Mouse (Mus musculus): ENCODE measurements around the gene Tchp. TPM values are rescaled to one million over a fixed set of nuclear protein-coding genes. Genes with fewer than 3 reads are reported as not detected.

The Tchp gene
- polyA plus RNA-seq, 1 experiment from 2014 or later, result 18.6 TPM

GRCm38 (mm10) chr5:114722846-114723245, 15.3 kb downstream of the Tchp start:
- WGBS, result 97% methylated on average over 13 of the region's 13 CpGs
- H3K36me3 ChIP-seq, result peaks cover 40% of the 10 kb centered on the region

GRCm38 (mm10) chr5:114728160-114728559, 20.6 kb downstream of the Tchp start:
- H3K36me3 ChIP-seq, result peaks cover 57% of the 10 kb centered on the region
- H3K9me3 ChIP-seq, result no peaks in the 10 kb centered on the region
- 87% methylated on average over 10 of the region's 10 CpGs for WGBS
- ATAC-seq (ENCODE audit: low FRiP score, low read depth), result no peak
- H3K9ac ChIP-seq, result no peak overlapping the region
- no peaks in the 10 kb centered on the region for H3K27me3 ChIP-seq
- no peak overlapping the region for H3K4me2 ChIP-seq
- H3K4me3 ChIP-seq, result no peak overlapping the region
- H3K27ac ChIP-seq (replicated peaks), result no peak overlapping the region
- H3K4me1 ChIP-seq (replicated peaks), result no peaks in the 10 kb centered on the region

More at GRCm38 (mm10) chr5:114722846-114723245, 15.3 kb downstream of the Tchp start:
- Histone ChIP-seq H3K27ac (replicated peaks) (no peak overlapping the region), H3K4me3 (no peak overlapping the region), H3K9me3 (no peaks in the 10 kb centered on the region), H3K27me3 (no peaks in the 10 kb centered on the region), H3K4me1 (replicated peaks) (no peaks in the 10 kb centered on the region), H3K4me2 (no peak overlapping the region), H3K9ac (no peak overlapping the region)
- ATAC-seq (ENCODE audit: low FRiP score, low read depth), result no peak

- H3K9me3 ChIP-seq, result no peaks in the 10 kb centered on the region
- H3K9ac ChIP-seq, result no peak overlapping the region
- 65% methylated on average over 10 of the region's 10 CpGs for WGBS
- ATAC-seq (ENCODE audit: low FRiP score, low read depth), result no peak
- H3K27me3 ChIP-seq, result no peaks in the 10 kb centered on the region
- peaks cover 59% of the 10 kb centered on the region for H3K36me3 ChIP-seq
- no peak overlapping the region for H3K4me3 ChIP-seq
- H3K4me1 ChIP-seq (replicated peaks), result no peaks in the 10 kb centered on the region
- H3K4me2 ChIP-seq, result no peak overlapping the region
- no peak overlapping the region for H3K27ac ChIP-seq (replicated peaks)
Measured at GRCm38 (mm10) chr5:114730129-114730528, 22.6 kb downstream of the Tchp start.

- no peaks in the 10 kb centered on the region for H3K27me3 ChIP-seq
- no peak overlapping the region for H3K4me3 ChIP-seq
- ATAC-seq (ENCODE audit: low FRiP score, low read depth), result no peak
- H3K36me3 ChIP-seq, result peaks cover 67% of the 10 kb centered on the region
- no peak overlapping the region for H3K27ac ChIP-seq (replicated peaks)
- WGBS, result 72% methylated on average over 6 of the region's 6 CpGs
- no peak overlapping the region for H3K9ac ChIP-seq
- no peaks in the 10 kb centered on the region for H3K4me1 ChIP-seq (replicated peaks)
- no peaks in the 10 kb centered on the region for H3K9me3 ChIP-seq
- H3K4me2 ChIP-seq, result no peak overlapping the region
Measured at GRCm38 (mm10) chr5:114731498-114731897, 23.9 kb downstream of the Tchp start.

GRCm38 (mm10) chr5:114731969-114732368, 24.4 kb downstream of the Tchp start:
- no peak for ATAC-seq (ENCODE audit: low FRiP score, low read depth)
- H3K27me3 ChIP-seq, result no peaks in the 10 kb centered on the region
- H3K27ac ChIP-seq (replicated peaks), result no peak overlapping the region
- no peak overlapping the region for H3K4me2 ChIP-seq
- no peaks in the 10 kb centered on the region for H3K4me1 ChIP-seq (replicated peaks)
- 85% methylated on average over 15 of the region's 15 CpGs for whole genome bisulfite sequencing
- no peak overlapping the region for H3K9ac ChIP-seq
- H3K36me3 ChIP-seq, result peaks cover 70% of the 10 kb centered on the region
- H3K4me3 ChIP-seq, result no peak overlapping the region
- H3K9me3 ChIP-seq, result no peaks in the 10 kb centered on the region

GRCm38 (mm10) chr5:114733606-114734005, 26.0 kb downstream of the Tchp start:
- Histone ChIP-seq H3K4me2 (no peak overlapping the region), H3K9ac (no peak overlapping the region), H3K4me3 (no peak overlapping the region), H3K9me3 (no peaks in the 10 kb centered on the region), H3K36me3 (peaks cover 73% of the 10 kb centered on the region), H3K27me3 (no peaks in the 10 kb centered on the region), H3K4me1 (replicated peaks) (no peaks in the 10 kb centered on the region), H3K27ac (replicated peaks) (no peak overlapping the region)
- ATAC-seq (ENCODE audit: low FRiP score, low read depth), result no peak
- whole genome bisulfite sequencing, result 96% methylated on average over 15 of the region's 15 CpGs

- Histone ChIP-seq H3K4me2 (no peak overlapping the region), H3K9ac (no peak overlapping the region), H3K4me3 (no peak overlapping the region), H3K27ac (replicated peaks) (no peak overlapping the region), H3K36me3 (peaks cover 64% of the 10 kb centered on the region), H3K27me3 (no peaks in the 10 kb centered on the region), H3K9me3 (no peaks in the 10 kb centered on the region), H3K4me1 (replicated peaks) (no peaks in the 10 kb centered on the region)
- no peak for ATAC-seq (ENCODE audit: low FRiP score, low read depth)
- WGBS, result 82% methylated on average over 21 of the region's 21 CpGs
Measured at GRCm38 (mm10) chr5:114737090-114737887, 29.7 kb downstream of the Tchp start.

- ATAC-seq (ENCODE audit: low FRiP score, low read depth), result no peak
- Histone ChIP-seq H3K4me1 (replicated peaks) (no peaks in the 10 kb centered on the region), H3K36me3 (peaks cover 65% of the 10 kb centered on the region), H3K9ac (no peak overlapping the region), H3K4me2 (no peak overlapping the region), H3K9me3 (no peaks in the 10 kb centered on the region), H3K4me3 (no peak overlapping the region), H3K27me3 (no peaks in the 10 kb centered on the region), H3K27ac (replicated peaks) (no peak overlapping the region)
- WGBS, result 86% methylated on average over 12 of the region's 12 CpGs
Measured at GRCm38 (mm10) chr5:114738707-114739241, 31.2 kb downstream of the Tchp start.

- Histone ChIP-seq H3K27ac (replicated peaks) (no peak overlapping the region), H3K4me1 (replicated peaks) (no peaks in the 10 kb centered on the region), H3K4me3 (no peak overlapping the region), H3K36me3 (peaks cover 82% of the 10 kb centered on the region), H3K9me3 (no peaks in the 10 kb centered on the region), H3K27me3 (no peaks in the 10 kb centered on the region), H3K9ac (no peak overlapping the region), H3K4me2 (no peak overlapping the region)
- WGBS, result 69% methylated on average over 4 of the region's 4 CpGs
- no peak for ATAC-seq (ENCODE audit: low FRiP score, low read depth)
Measured at GRCm38 (mm10) chr5:114740595-114740994, 33.0 kb downstream of the Tchp start.

GRCm38 (mm10) chr5:114742572-114742971, 35.0 kb downstream of the Tchp start:
- Histone ChIP-seq H3K4me3 (no peak overlapping the region), H3K27ac (replicated peaks) (0 out of 2 replicates have a peak overlapping the region, but pooled peaks have one; percentile 1), H3K36me3 (peaks cover 80% of the 10 kb centered on the region), H3K4me1 (replicated peaks) (no peaks in the 10 kb centered on the region), H3K27me3 (no peaks in the 10 kb centered on the region), H3K9me3 (no peaks in the 10 kb centered on the region), H3K4me2 (no peak overlapping the region), H3K9ac (no peak overlapping the region)
- no peak for ATAC-seq (ENCODE audit: low FRiP score, low read depth)
- WGBS, result 78% methylated on average over 10 of the region's 10 CpGs

GRCm38 (mm10) chr5:114742998-114743696, 35.6 kb downstream of the Tchp start:
- peak overlapping the region; percentile 1; the same call in 1 of the 2 replicates for H3K27ac ChIP-seq (replicated peaks)
- ATAC-seq (ENCODE audit: low FRiP score, low read depth), result peak; percentile 81
- H3K4me2 ChIP-seq, result no peak overlapping the region
- no peak overlapping the region for H3K4me3 ChIP-seq
- H3K36me3 ChIP-seq, result peaks cover 80% of the 10 kb centered on the region
- WGBS, result 84% methylated on average over 13 of the region's 13 CpGs
- no peaks in the 10 kb centered on the region for H3K4me1 ChIP-seq (replicated peaks)
- no peaks in the 10 kb centered on the region for H3K27me3 ChIP-seq
- H3K9me3 ChIP-seq, result no peaks in the 10 kb centered on the region
- no peak overlapping the region for H3K9ac ChIP-seq

- no peak for ATAC-seq (ENCODE audit: low FRiP score, low read depth)
- Histone ChIP-seq H3K9ac (no peak overlapping the region), H3K27me3 (no peaks in the 10 kb centered on the region), H3K9me3 (no peaks in the 10 kb centered on the region), H3K27ac (replicated peaks) (no peak overlapping the region), H3K4me1 (replicated peaks) (no peaks in the 10 kb centered on the region), H3K36me3 (peaks cover 79% of the 10 kb centered on the region), H3K4me2 (no peak overlapping the region), H3K4me3 (no peak overlapping the region)
- 94% methylated on average over 8 of the region's 8 CpGs for WGBS
Measured at GRCm38 (mm10) chr5:114743697-114744090, 36.1 kb downstream of the Tchp start.
